Mouse (Mus musculus) cerebellum, adult 2 months (tissue): ENCODE measurements around the gene Hmmr.

Source experiments
- CTCF ChIP-seq: fragments of 200-500 bp; IDR thresholded peaks from 2 replicates; pipeline ENCODE4 v1.5.1; 2011; ENCODE audit warnings: low read depth, mild to moderate bottlenecking, control low read depth, low read length, moderate library complexity, borderline replicate concordance; ENCODE audit not compliant: insufficient read depth
- POLR2A ChIP-seq: fragments of 200-500 bp; IDR thresholded peaks from 2 replicates; pipeline ENCODE4 v1.6.1; 2011; ENCODE audit warnings: low read length, control low read depth, borderline replicate concordance; ENCODE audit not compliant: insufficient read depth

- TF ChIP-seq CTCF (no peak), POLR2A (no peak)
These were observed 8.5 kb upstream of the Hmmr start for GRCm38 (mm10) chr11:40741605-40742262.
